In genomic region chr8:122546066-122546755, GRCm38 (mm10) we compare ENCODE assay signal across 9 mouse cellular contexts. TPM values are rescaled to one million over a fixed set of nuclear protein-coding genes. Genes with fewer than 3 reads are reported as not detected.
DNase-seq lines count a peak whose midpoint lies in the region; ATAC-seq lines count a peak whose summit lies in the region.
"Had no signal": no experiment of that assay in that cellular context is flagged by ENCODE, and none has a peak within 500 bp of the region (broad histone marks: within the 10 kb centered on the region; RNA-seq: fewer than 3 reads in every experiment).

No protein-coding gene starts in this region.

- no peaks in the 10 kb centered on the region for H3K27me3 ChIP-seq in heart, embryonic 14.5 days (ENCODE audit: control insufficient read depth, insufficient read depth, low read length)
- no peaks in the 10 kb centered on the region for H3K27me3 ChIP-seq in liver, embryonic 12.5 days (replicated peaks)

- no peaks in the 10 kb centered on the region for H3K9me3 ChIP-seq in heart, embryonic 14.5 days (ENCODE audit: control insufficient read depth, low read length)
- no peaks in the 10 kb centered on the region for H3K9me3 ChIP-seq in liver, embryonic 12.5 days (replicated peaks)

- WGBS in heart, embryonic 14.5 days, result 40% methylated on average over 7 of the region's 7 CpGs
- 21% methylated on average over 7 of the region's 7 CpGs for WGBS in liver, embryonic 12.5 days (ENCODE audit: insufficient replicate concordance)

- H3K9ac ChIP-seq in heart, embryonic 14.5 days (ENCODE audit: low read length), result peak overlapping the region; percentile 47; the same call in 1 of the 2 replicates
- H3K9ac ChIP-seq in liver, embryonic 12.5 days, result peak overlapping the region; percentile 99

- intact Hi-C loops in heart, postnatal 36 days (cut with DNase I), result loop anchor here (2.0 kb wide), 2 partner anchors 15 to 23 kb away; no protein-coding TSS in a partner anchor

- peak overlapping the region in 1 of 2 experiments; percentile 68; a peak in 2 of 4 replicates for H3K27ac ChIP-seq in heart, embryonic 14.5 days (replicated peaks in 1 of 2; ENCODE audit: control insufficient read depth in 1 of 2, insufficient read depth in 1 of 2, low read depth in 2 of 2, low read length in 2 of 2)
- peak overlapping the region; percentile 98 for H3K27ac ChIP-seq in liver, embryonic 12.5 days

- H3K36me3 ChIP-seq in heart, embryonic 14.5 days (ENCODE audit: control insufficient read depth, insufficient read depth, low read length), result no peaks in the 10 kb centered on the region
- peaks cover 54% of the 10 kb centered on the region for H3K36me3 ChIP-seq in liver, embryonic 12.5 days

- no peak overlapping the region for H3K4me3 ChIP-seq in heart, embryonic 14.5 days (ENCODE audit: control insufficient read depth in 1 of 2, insufficient read depth in 1 of 2, low read depth in 1 of 2, low read length in 2 of 2)
- peak overlapping the region; percentile 93 for H3K4me3 ChIP-seq in liver, embryonic 12.5 days

- H3K4me1 ChIP-seq in heart, embryonic 14.5 days (ENCODE audit: control insufficient read depth in 2 of 2, insufficient read depth in 2 of 2, low read length in 2 of 2), result peaks cover 32 to 44% of the 10 kb centered on the region in 2 experiments
- H3K4me1 ChIP-seq in liver, embryonic 12.5 days, result peaks cover 91% of the 10 kb centered on the region

- no peak for DNase-seq in heart, postnatal 36 days
- peak; percentile 54 to 64 for DNase-seq in spleen, postnatal 10 days (ENCODE audit: low spot score in 2 of 2)
- DNase-seq in spleen, adult 12 weeks (ENCODE audit: low spot score), result no peak
- DNase-seq in embryo, embryonic 9.5 days (ENCODE audit: extremely low spot score), result no peak
- DNase-seq in cerebellum, adult 9-11 months, result no peak
- DNase-seq in urinary bladder, postnatal 25 days (ENCODE audit: low spot score), result no peak
- DNase-seq: adrenal gland, adult 8-10 months had no signal

- peak overlapping the region; percentile 92 for H3K4me2 ChIP-seq in heart, embryonic 14.5 days (ENCODE audit: low read length)
- peak overlapping the region; percentile 98 for H3K4me2 ChIP-seq in liver, embryonic 12.5 days

- no peak; the same call in 1 of the 2 replicates for ATAC-seq in heart, embryonic 14.5 days (ENCODE audit: insufficient number of reproducible peaks, insufficient read depth, low FRiP score, low read depth)
- ATAC-seq in liver, embryonic 12.5 days, result peak; percentile 88

RNA-seq across cellular contexts. Expression of gene Piezo1, which starts 4.9 kb away (rescaled TPM):
- 14.9 and 16.3 TPM in 2 replicates for polyA plus RNA-seq in heart, embryonic 14.5 days (2014; fragmentation: Nextera tagmentation; extraction: Ambion mirVana)
- total RNA-seq in heart, postnatal 36 days (2021), result 10 to 100 TPM; 18.8 to 21.6 TPM
- polyA plus RNA-seq in liver, embryonic 12.5 days (2016; fragmentation: Nextera tagmentation; extraction: Ambion mirVana), result 21.7 and 24.4 TPM in 2 replicates

RNA-seq across cellular contexts. Expression of gene Cdt1, which starts 21.6 kb away (rescaled TPM):
- 23.2 and 27.6 TPM in 2 replicates for polyA plus RNA-seq in heart, embryonic 14.5 days (2014; fragmentation: Nextera tagmentation; extraction: Ambion mirVana)
- 1 to 10 TPM; 2.4 to 2.5 TPM for total RNA-seq in heart, postnatal 36 days (2021)
- 65.7 and 66.8 TPM in 2 replicates for polyA plus RNA-seq in liver, embryonic 12.5 days (2016; fragmentation: Nextera tagmentation; extraction: Ambion mirVana)

RNA-seq across cellular contexts. Expression of gene Aprt, which starts 30.5 kb away (rescaled TPM):
- polyA plus RNA-seq in heart, embryonic 14.5 days (2014; fragmentation: Nextera tagmentation; extraction: Ambion mirVana), result 240 and 243 TPM in 2 replicates
- 10 to 100 TPM; 29.8 to 38.9 TPM for total RNA-seq in heart, postnatal 36 days (2021)
- 226 and 253 TPM in 2 replicates for polyA plus RNA-seq in liver, embryonic 12.5 days (2016; fragmentation: Nextera tagmentation; extraction: Ambion mirVana)

Comparison
In these comparisons a context has a peak if more than half of its experiments do, and no peak if none do; other contexts are left out.
1. DNase-seq: peak in spleen, postnatal 10 days (2 of 2); none in heart, postnatal 36 days (0 of 2), spleen, adult 12 weeks (single experiment), embryo, embryonic 9.5 days (single experiment), cerebellum, adult 9-11 months (single experiment) and urinary bladder, postnatal 25 days (single experiment).